Mouse (Mus musculus) adrenal gland, postnatal 4 days (tissue): ENCODE measurements at regions not wholly inside any gene's neighbourhood (a gene's known extent, or its start where the extent isn't known, plus 50 kb on each side); places are given as distances from the start of the nearest gene placed in this dataset.

Experiments
- DNase-seq, 2 experiments: peaks; one replicate each; pipeline ENCODE4 v3.0.0; 2021 to 2022; ENCODE audit warnings: low spot score in 2 of 2, mixed read lengths in 2 of 2

DNA sequence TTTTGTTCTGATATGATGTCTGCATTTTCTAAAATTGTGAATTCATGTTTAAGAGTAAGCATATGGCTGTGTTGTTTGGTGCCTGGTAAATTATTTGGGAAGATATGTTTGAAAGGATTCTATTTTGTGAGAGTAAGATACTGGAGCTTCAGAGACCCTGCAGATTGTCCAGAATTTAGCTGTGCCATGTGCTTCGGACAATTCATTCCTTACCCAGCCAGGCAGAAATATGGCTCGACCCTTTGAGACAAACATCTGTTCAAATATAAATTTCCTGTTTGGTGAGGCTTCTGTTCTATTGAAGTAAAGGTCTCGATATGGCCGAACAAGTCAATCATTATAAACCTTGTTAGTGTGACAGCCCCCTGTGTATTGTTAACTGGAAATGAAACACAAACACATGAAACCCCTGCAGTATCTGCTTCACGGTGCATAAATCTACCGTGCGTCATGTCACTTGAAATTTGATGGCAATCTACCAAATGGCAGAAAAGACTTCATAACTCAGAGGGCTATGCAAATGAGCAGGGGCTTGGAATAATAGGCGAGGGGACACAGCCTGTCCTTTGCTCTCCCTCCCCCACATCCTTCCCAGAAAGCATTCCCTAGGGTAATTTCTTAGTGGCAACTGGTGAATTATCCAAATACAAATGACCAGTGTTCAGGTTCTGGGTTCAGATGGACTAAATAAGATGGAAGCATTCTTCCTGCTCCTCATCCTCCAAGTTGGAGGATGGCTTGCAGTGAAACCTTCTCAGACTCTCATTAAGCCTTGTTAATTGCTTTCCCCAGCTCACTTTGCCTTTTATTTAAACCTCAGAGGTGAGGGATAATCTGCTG lies 61.8 kb downstream of the Adcyap1 start:
- DNase-seq = no peak

DNA sequence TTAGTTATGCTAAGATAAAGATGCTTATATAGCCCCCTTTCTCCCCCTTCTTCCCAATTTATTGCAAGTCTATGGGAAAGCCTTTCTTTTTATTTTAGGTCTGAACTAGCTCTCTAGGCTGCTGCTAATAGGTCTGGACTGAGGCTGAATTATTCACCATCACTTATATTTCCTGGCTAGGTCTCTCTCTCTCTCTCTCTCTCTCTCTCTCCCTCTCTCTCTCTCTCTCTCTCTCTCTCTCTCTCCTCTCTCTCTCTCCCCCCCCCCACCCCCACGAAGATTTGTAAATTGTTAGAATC lies 62.3 kb downstream of the Adcyap1 start:
- no peak for DNase-seq

- DNase-seq = no peak
These were observed 107.3 kb downstream of the Adcyap1 start for GRCm38 (mm10) chr17:93306121-93306520.

GRCm38 (mm10) chr17:93312139-93312538 lies 113.3 kb downstream of the Adcyap1 start:
- no peak for DNase-seq

DNA sequence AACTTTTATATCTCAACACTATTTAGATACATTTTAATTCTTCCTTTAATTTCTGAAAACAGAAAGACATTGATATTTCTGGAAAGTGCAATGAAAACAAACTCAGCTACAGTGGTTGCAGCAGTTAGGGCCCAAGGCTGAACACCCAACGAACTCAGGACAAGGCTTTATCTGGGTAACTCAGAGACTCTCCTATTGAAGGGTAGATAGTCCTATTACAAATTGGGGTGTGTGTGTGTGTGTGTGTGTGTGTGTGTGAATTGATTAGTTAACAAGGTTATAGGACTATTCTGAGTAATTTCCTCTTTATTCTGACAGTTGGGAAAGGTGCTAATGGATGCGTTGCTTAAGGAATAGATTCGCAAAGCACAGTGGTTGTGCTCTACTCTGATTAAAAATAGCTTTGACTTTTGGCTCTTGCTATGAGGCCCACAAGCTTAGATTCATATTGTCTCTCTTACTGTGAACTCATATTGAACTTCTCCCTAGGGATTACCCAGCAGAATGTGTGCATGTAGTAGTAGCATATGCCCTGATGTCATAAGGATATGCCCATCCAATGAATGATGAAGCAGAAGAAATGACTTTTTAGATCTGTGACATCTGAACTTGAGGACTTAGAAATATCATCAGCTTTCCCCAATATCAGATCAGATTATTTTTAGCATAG lies 114.0 kb downstream of the Adcyap1 start:
- no peak for DNase-seq

GRCm38 (mm10) chr17:93313310-93313688 lies 114.5 kb downstream of the Adcyap1 start:
- DNase-seq = no peak

DNA sequence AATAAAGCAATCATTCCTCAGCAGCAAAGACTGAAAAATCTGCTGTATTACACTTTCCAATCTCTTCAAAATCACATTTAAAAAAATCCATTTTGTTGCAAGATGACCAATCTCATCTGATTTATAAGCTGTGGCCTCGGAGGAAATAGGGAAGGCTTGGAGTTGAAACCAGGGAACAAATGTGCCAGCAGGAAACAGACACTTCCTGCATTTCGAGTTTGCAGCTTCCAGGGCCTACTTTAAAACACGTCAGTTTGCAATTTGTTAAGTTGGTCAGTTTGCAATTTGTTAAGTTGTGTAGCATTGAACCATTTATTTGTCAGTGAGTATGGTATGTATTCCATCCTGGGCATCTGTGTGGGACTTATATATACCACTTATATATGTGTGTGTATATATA lies 115.3 kb downstream of the Adcyap1 start:
- no peak for DNase-seq

DNA sequence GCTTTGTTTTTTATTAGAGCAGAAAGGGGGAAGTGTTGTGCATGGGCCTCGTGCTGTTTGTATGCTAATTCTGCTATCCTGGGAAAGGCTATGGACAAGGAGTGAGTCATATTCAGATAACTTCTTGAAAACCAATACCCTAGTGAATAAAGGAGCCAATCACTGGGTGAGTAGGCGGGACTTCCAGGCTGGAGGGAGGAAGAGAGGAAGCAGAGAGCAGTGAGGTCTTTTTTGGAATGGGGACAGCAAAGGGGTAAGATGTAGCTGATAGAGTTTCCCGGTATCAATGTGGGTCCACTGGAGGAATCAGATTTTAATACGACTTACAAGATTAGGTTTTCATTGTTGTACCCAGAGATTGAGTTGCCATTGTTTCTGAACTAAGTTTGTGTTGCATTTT lies 122.7 kb downstream of the Adcyap1 start:
- no peak for DNase-seq

GRCm38 (mm10) chr17:93337576-93337975 lies 138.8 kb downstream of the Adcyap1 start:
- DNase-seq = no peak

- DNase-seq = no peak
These were observed 156.4 kb downstream of the Adcyap1 start for GRCm38 (mm10) chr17:93355238-93355637.

DNA sequence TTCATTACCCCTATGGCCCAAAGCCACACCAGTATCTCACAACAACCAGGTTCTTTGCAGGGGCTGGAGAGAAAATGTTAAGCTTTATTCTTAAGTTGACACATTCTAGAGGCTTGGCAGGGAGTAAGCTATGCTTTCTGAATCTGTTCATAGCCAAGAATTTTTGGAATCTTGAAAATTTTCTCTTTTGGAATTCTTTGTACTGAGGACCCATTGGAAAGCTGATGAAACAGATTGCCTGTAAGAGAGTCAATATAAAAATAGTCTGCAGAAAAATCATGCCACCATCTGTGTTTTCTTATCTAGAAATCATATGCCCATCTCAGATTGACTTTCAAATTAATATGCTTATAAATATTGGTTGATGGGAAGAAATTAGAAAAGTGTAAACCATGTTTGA lies 164.1 kb downstream of the Adcyap1 start:
- no peak for DNase-seq

DNA sequence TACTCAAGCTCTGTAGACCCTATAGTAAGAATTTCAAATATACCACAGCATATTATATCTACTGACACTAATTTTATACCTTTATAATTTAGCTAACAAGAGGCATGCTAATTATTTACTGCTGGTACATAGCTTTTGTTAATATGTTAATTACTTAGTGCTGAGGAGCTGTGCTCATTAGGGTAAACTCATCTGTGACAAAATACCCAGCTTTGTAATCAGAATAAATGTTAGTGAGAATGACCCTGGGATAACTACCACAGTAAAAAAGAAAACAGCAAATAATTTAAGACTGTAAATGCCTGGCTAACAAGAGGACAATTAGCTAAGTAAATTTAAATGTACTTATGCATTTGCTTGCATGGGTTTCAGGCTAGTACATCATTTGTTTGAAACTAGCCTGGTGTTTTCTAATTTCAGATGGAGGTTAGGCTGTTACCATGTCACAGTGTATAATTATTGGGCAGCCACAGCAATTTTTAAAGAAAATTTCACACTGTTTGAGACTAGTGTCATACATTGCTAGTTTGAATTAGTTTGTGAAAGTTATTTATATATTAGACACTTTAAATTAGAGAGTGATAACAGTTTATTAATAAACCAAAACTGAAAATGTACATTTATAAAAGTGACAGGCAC lies 178.8 kb downstream of the Adcyap1 start:
- DNase-seq = no peak

DNA sequence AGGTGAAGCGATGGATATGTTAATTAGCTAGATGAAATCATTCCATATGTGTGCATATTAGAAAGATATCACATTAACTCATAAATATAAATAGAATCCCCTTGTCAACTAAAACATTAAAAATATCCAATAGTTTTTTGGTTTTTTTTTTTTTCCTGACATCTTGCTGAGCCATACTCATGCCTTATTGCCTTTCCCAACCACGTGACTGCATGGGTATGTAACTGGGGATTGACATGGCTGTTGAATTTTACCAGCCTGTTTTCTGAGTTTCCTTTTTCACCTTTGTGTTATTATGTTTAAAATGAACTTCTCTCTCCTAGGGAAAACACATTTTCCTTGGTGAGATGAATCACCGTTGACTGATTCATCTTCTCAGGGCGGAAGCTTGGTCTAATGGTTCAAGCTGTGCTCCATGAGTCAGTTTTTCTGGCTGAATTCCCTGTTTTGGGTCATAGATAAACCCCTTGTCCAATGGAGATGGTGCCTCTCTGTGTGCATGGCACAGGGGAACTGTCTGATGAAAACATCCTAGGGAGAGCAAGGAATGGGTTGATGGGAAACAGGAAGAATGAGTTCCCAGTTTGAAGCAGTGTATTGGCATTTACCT lies 181.1 kb downstream of the Adcyap1 start:
- DNase-seq = peak in 1 of 2 experiments; percentile 4

- no peak for DNase-seq
These were observed 191.4 kb downstream of the Adcyap1 start for GRCm38 (mm10) chr17:93390256-93390655.

GRCm38 (mm10) chr17:93409329-93409728 lies 210.5 kb downstream of the Adcyap1 start:
- no peak for DNase-seq
